Mouse (Mus musculus): ENCODE measurements around the gene Zmynd11.

Gene Zmynd11

DNA sequence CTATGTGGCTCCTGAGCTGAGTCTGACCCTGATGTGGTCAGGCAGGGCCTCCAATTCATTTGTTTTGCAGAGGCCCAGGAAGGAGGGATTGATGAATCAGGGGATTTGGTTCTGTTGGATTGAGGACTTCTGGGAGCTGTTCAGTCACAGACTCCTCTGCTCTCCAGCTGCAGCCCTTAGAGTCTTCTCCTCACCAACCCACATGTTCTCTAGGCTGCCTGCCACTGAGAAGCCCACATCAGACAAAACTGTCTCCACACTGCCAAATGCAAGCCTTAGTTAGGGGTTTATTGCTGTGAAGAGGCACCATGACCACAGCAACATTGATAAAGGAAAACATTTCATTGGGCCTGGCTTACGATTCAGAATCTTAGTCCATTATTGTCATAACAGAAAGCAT lies 101.5 kb downstream of the Zmynd11 start:
- DNase-seq (ENCODE audit: low read depth in 1 of 2, low spot score in 2 of 2), result no peak

DNA sequence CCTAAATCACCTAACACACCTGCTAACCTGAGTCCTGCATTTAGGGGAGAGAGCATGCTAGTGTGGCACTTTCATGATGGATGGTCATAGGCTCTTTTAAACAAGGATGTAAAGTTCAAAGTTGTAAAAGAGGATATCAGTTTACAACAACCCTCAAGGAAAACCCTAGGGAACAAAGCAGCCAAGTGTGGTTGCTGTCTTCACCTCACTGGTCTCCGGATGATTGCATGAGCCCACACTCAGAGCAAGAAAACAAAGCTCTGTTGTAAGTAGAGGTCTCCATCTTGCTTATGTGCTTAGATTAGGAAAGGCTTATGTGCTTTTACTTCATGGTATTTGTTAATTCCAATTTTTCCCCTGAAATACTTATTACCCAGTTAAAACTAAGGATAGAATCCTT lies 104.4 kb downstream of the Zmynd11 start:
- DNase-seq (ENCODE audit: low read depth in 1 of 2, low spot score in 2 of 2), result no peak

DNA sequence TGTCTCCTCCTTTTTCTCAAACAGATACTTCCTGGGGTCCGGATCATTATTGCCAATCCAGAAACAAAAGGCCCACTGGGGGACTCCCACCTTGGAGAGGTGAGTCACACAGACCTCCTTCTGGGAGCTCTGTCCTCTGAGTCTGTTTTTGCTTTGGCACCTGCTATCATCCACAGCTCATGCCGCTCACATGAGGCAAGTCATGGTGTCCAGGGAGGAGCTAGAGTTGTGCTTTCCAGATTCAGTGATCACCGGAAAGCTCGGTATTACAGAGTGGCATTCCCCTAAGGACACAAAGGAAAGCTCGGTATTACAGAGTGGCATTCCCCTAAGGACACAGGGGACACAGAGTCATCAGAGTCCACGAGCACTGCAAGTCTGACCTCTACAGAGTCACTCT lies 108.5 kb downstream of the Zmynd11 start:
- no peak for DNase-seq (ENCODE audit: low read depth in 1 of 2, low spot score in 2 of 2)

DNA sequence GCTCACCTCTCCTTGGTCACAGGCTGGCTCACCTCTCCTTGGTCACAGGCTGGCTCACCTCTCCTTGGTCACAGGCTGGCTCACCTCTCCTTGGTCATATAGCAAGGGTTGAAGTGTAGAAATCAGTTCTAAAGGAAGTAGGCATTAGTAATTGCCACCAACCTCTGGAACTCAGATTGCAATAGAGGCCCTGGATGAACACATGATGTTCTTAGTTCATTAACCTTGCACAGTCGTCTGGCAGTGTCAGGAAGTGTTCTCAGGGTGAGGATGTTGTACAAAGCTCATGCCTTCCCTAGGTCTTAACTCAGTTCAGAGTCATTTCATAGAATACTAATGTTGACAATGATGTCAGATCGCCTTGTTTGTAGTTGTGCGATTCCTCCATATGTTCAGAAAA lies 112.1 kb downstream of the Zmynd11 start:
- DNase-seq (ENCODE audit: low read depth in 1 of 2, low spot score in 2 of 2), result no peak

DNA sequence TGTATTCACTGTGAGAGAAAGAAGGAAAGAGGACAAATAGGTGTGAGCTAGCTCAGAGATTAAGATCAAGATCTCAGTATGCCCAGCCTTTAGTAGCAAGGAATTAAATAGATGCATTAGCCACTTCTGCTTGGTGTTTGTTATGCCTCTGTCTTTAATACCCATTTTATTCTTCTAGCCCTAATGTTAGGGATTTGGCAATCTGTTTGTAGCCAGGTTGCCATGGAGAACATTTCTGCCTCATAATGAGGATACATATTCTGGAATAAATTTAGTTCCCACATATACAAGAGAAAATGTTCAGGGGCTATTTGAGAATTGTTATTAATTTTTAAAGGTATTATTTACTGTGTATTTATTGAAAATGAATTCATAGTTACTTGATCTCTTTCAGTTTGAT lies 114.5 kb downstream of the Zmynd11 start:
- no peak for DNase-seq (ENCODE audit: low read depth in 1 of 2, low spot score in 2 of 2)

DNA sequence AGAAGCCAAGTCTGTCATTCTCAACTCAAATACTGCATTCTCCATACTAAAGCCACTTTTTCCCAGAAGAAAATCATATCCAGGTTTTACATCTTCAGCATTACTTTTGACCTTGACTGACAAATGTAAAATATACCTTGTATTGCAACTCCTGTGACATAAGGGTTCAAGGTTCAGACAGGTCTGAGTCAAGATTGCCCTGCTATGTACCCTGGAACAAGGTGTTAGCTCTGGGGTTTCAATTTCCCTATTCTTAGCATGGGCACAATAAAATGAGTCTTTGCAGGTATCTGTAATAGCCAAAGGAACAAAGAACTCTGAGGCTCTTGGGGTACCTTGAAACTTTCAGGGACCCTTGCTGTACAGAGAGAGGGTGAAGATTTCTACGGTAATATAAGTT lies 115.2 kb downstream of the Zmynd11 start:
- no peak for DNase-seq (ENCODE audit: low read depth in 1 of 2, low spot score in 2 of 2)

DNA sequence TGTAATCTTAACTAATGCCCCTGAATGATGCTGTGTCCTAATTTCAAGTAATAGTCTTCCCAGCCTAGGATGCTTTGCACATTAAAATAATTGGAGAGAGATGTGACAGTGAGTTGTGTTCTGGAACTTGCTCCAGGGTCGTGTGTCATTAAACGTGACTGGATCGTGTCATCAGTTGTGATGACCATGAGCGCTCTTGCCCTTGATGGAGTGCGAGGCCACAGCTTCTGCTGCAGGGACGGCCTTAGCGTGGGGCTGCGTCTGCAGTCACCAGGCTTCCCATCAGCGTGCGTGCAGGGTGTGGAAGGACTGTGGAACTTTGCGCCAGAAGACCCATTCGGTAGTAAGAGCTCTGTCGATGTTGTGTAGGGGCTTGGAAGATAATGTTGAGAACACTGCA lies 116.4 kb downstream of the Zmynd11 start:
- DNase-seq (ENCODE audit: low read depth in 1 of 2, low spot score in 2 of 2), result no peak

DNA sequence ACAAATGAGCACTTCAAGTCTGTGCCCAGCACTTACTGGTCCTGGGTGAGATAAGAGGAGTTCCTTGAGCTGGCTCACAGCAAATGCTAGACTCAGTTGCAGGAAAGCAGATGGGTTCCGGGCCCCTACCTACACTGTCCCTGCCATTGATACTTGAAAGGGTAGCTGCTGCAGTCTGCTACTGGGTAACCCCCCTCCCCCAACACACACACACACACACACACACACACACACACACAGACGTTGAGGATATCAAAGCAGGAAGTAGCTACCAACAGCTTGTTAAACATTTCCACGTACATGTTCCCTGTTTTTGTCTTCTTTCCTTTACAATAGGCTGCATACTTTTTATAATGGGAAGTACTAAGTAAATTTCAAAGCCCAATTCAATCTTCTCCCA lies 127.2 kb downstream of the Zmynd11 start:
- DNase-seq (ENCODE audit: low read depth in 1 of 2, low spot score in 2 of 2), result no peak

DNA sequence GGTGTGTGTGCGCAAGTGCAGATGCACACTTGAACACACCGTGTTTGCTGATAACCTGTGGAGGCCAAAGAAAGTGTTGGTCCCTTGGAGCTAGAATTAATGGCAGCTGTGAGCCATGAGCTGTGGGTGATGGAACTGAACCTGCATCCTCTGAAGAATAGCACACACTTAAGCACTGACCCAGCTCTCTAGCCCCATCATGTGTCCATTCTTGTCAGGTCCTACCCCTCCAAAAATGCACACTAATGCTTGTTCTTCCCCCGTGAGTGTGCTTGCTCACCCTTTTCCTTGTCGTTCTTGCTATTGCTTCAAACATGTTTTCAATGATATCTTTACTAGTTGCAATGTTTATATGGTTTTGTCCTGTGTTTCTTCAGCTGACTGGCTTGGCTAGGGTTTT lies 128.6 kb downstream of the Zmynd11 start:
- DNase-seq (ENCODE audit: low read depth in 1 of 2, low spot score in 2 of 2), result no peak

DNA sequence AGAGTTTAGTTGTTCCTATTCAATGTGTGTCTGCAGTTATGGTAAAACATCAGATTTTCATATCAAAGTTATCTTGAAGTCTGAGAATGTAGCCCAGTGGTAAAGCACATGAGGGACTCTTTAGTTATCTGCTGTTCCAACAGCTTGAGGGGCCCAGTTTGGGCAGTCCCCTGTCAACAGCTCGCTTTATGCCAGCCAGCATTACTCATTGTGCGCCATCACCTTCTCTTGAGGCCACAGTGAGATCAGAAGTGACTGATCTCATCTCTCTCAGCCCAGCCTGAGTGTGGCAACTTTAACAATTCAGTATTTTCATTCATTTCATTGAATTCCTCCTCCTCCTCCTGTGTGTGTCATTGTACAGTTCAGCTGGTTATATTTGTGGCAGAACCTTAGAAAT lies 129.2 kb downstream of the Zmynd11 start:
- DNase-seq (ENCODE audit: low read depth in 1 of 2, low spot score in 2 of 2), result no peak
